Mouse (Mus musculus) forebrain, embryonic 11.5 days (tissue): ENCODE measurements around the gene Gjd3. TPM values are rescaled to one million over a fixed set of nuclear protein-coding genes. Genes with fewer than 3 reads are reported as not detected.

ENCODE experiments used
- ATAC-seq: fragments of 200-750 bp; cut with Nextera tagmentation; replicated peaks from 2 replicates; pipeline ENCODE4 v1.8.0; 2017; ENCODE audit warnings: moderate TSS enrichment; ENCODE audit not compliant: low FRiP score
- DNase-seq: peaks from one replicate; pipeline ENCODE4 v3.0.0-alpha.2; 2017; ENCODE audit warnings: low spot score
- H3K27ac ChIP-seq: fragments of 300-500 bp; sonication (generic); 2 replicates; pipeline ENCODE4 v1.5.1; 2014; ENCODE audit warnings: low read depth, low read length
- H3K27me3 ChIP-seq: fragments of 300-500 bp; sonication (generic); 2 replicates; pipeline ENCODE4 v1.6.1; 2014; ENCODE audit warnings: mild to moderate bottlenecking, low read length, mixed read lengths; ENCODE audit not compliant: control insufficient read depth, insufficient read depth
- H3K36me3 ChIP-seq: fragments of 300-500 bp; sonication (generic); 2 replicates; pipeline ENCODE4 v1.6.1; 2014; ENCODE audit warnings: mild to moderate bottlenecking, low read length, moderate library complexity, mixed read lengths; ENCODE audit not compliant: control insufficient read depth, insufficient read depth
- H3K4me1 ChIP-seq: fragments of 300-500 bp; sonication (generic); replicated peaks from 2 replicates; pipeline ENCODE4 v1.6.1; 2014; ENCODE audit warnings: low read length, mixed read lengths; ENCODE audit not compliant: control insufficient read depth, insufficient read depth
- H3K4me2 ChIP-seq: fragments of 300-500 bp; sonication (generic); 2 replicates; pipeline ENCODE4 v1.6.1; 2014; ENCODE audit warnings: low read depth, mild to moderate bottlenecking, low read length, moderate library complexity, mixed read lengths; ENCODE audit not compliant: severe bottlenecking
- H3K4me3 ChIP-seq: fragments of 300-500 bp; sonication (generic); 2 replicates; pipeline ENCODE4 v1.5.1; 2014; ENCODE audit warnings: low read depth, low read length
- H3K9ac ChIP-seq: fragments of 300-500 bp; sonication (generic); 2 replicates; pipeline ENCODE4 v1.6.1; 2014; ENCODE audit warnings: low read length
- H3K9me3 ChIP-seq: fragments of 300-500 bp; sonication (generic); 2 replicates; pipeline ENCODE4 v1.6.1; 2016; ENCODE audit warnings: low read length, mixed read lengths; ENCODE audit not compliant: control insufficient read depth
- WGBS: fragments of 180-500 bp; shearing (Covaris S2); extraction: QIAGEN DNeasy Blood & Tissue Kit; methylation state at CpG from one replicate; pipeline ENCODE4 v1.1.7; 2014; 5-methylcytosine and 5-hydroxymethylcytosine counted together
- polyA plus RNA-seq: library from polyadenylated mRNA; unstranded; fragments of >200 nt; fragmentation: Nextera tagmentation; extraction: Ambion mirVana; gene quantifications from 2 replicates; pipeline ENCODE4 v1.2.1, GENCODE M21; 2014

Gene Gjd3
- polyA plus RNA-seq, 1 experiment from 2014 or later: 0.23 TPM

- H3K36me3 ChIP-seq: no peaks in the 10 kb centered on the region
- H3K27ac ChIP-seq: no peak overlapping the region
- H3K4me3 ChIP-seq: no peak overlapping the region
- no peaks in the 10 kb centered on the region for H3K9me3 ChIP-seq
- H3K4me1 ChIP-seq: peaks cover 15% of the 10 kb centered on the region
- ATAC-seq (no peak), DNase-seq (no peak)
- no peak overlapping the region for H3K9ac ChIP-seq
- H3K4me2 ChIP-seq: no peak overlapping the region
- WGBS: 92% methylated on average over 18 of the region's 18 CpGs
- no peaks in the 10 kb centered on the region for H3K27me3 ChIP-seq
These were observed 34.7 kb downstream of the Gjd3 start for GRCm38 (mm10) chr11:98947969-98948569.

GRCm38 (mm10) chr11:98945605-98945977, 37.2 kb downstream of the Gjd3 start:
- Histone ChIP-seq H3K4me2 (no peak overlapping the region), H3K4me3 (no peak overlapping the region), H3K9me3 (no peaks in the 10 kb centered on the region), H3K27me3 (no peaks in the 10 kb centered on the region), H3K4me1 (peaks cover 29% of the 10 kb centered on the region), H3K9ac (no peak overlapping the region), H3K36me3 (no peaks in the 10 kb centered on the region), H3K27ac (no peak overlapping the region)
- no peak for DNase-seq
- 61% methylated on average over 3 of the region's 3 CpGs for WGBS
- ATAC-seq: no peak

GRCm38 (mm10) chr11:98944897-98945604, 37.8 kb downstream of the Gjd3 start:
- 30% methylated on average over 11 of the region's 11 CpGs for WGBS
- ATAC-seq (no peak), DNase-seq (no peak)
- Histone ChIP-seq H3K36me3 (no peaks in the 10 kb centered on the region), H3K27me3 (no peaks in the 10 kb centered on the region), H3K4me1 (peaks cover 32% of the 10 kb centered on the region), H3K4me2 (no peak overlapping the region), H3K9ac (no peak overlapping the region), H3K9me3 (no peaks in the 10 kb centered on the region), H3K4me3 (no peak overlapping the region), H3K27ac (no peak overlapping the region)

GRCm38 (mm10) chr11:98943741-98944461, 38.9 kb downstream of the Gjd3 start:
- ATAC-seq: no peak
- Histone ChIP-seq H3K27me3 (no peaks in the 10 kb centered on the region), H3K9me3 (no peaks in the 10 kb centered on the region), H3K27ac (peak overlapping the region; percentile 41), H3K4me3 (no peak overlapping the region), H3K4me1 (peaks cover 33% of the 10 kb centered on the region), H3K9ac (peak overlapping the region; percentile 37; the same call in 1 of the 2 replicates), H3K36me3 (no peaks in the 10 kb centered on the region), H3K4me2 (no peak overlapping the region)
- DNase-seq: no peak
- 35% methylated on average over 14 of the region's 14 CpGs for WGBS

GRCm38 (mm10) chr11:98942923-98943641, 39.7 kb downstream of the Gjd3 start:
- Histone ChIP-seq H3K36me3 (no peaks in the 10 kb centered on the region), H3K27ac (peak overlapping the region; percentile 82; the same call in 1 of the 2 replicates), H3K9me3 (no peaks in the 10 kb centered on the region), H3K4me2 (no peak overlapping the region), H3K9ac (no peak overlapping the region), H3K4me1 (peaks cover 39% of the 10 kb centered on the region), H3K27me3 (no peaks in the 10 kb centered on the region), H3K4me3 (no peak overlapping the region)
- WGBS: 80% methylated on average over 8 of the region's 8 CpGs
- DNase-seq (no peak), ATAC-seq (no peak)

- H3K36me3 ChIP-seq: no peaks in the 10 kb centered on the region
- DNase-seq (no peak), ATAC-seq (no peak)
- peak overlapping the region; percentile 67 for H3K9ac ChIP-seq
- no peaks in the 10 kb centered on the region for H3K9me3 ChIP-seq
- peaks cover 43% of the 10 kb centered on the region for H3K4me1 ChIP-seq
- H3K27ac ChIP-seq: peak overlapping the region; percentile 82
- H3K4me2 ChIP-seq: peak overlapping the region; percentile 89
- peak overlapping the region; percentile 46 for H3K4me3 ChIP-seq
- WGBS: 72% methylated on average over 3 of the region's 3 CpGs
- H3K27me3 ChIP-seq: no peaks in the 10 kb centered on the region
These were observed 40.3 kb downstream of the Gjd3 start for GRCm38 (mm10) chr11:98942555-98942922.

GRCm38 (mm10) chr11:98941826-98942550, 40.8 kb downstream of the Gjd3 start:
- no peaks in the 10 kb centered on the region for H3K36me3 ChIP-seq
- peak overlapping the region; percentile 89 for H3K4me2 ChIP-seq
- H3K4me1 ChIP-seq: peaks cover 43% of the 10 kb centered on the region
- DNase-seq (peak; percentile 87), ATAC-seq (peak; percentile 62)
- 3% methylated on average over 15 of the region's 15 CpGs for WGBS
- H3K4me3 ChIP-seq: peak overlapping the region; percentile 46
- no peaks in the 10 kb centered on the region for H3K9me3 ChIP-seq
- H3K27me3 ChIP-seq: no peaks in the 10 kb centered on the region
- H3K27ac ChIP-seq: peak overlapping the region; percentile 82
- H3K9ac ChIP-seq: peak overlapping the region; percentile 67

- DNase-seq: no peak
- no peaks in the 10 kb centered on the region for H3K36me3 ChIP-seq
- 3% methylated on average over 12 of the region's 12 CpGs for WGBS
These were observed 41.4 kb downstream of the Gjd3 start for GRCm38 (mm10) chr11:98941341-98941825.

More at GRCm38 (mm10) chr11:98941341-98941825, 41.4 kb downstream of the Gjd3 start:
- H3K4me1 ChIP-seq: peaks cover 49% of the 10 kb centered on the region
- H3K27ac ChIP-seq: peak overlapping the region; percentile 82
- H3K9me3 ChIP-seq: no peaks in the 10 kb centered on the region
- 0 out of 2 replicates have a peak, but pooled peaks cover 4% of the 10 kb centered on the region for H3K27me3 ChIP-seq
- peak overlapping the region; percentile 89 for H3K4me2 ChIP-seq
- no peak; the same call in 1 of the 2 replicates for ATAC-seq
- H3K9ac ChIP-seq: peak overlapping the region; percentile 67
- H3K4me3 ChIP-seq: peak overlapping the region; percentile 46
